Mouse (Mus musculus) spleen, adult 2 months (tissue): ENCODE results near the gene Rab23.

Experiments used
- CTCF ChIP-seq: fragments of 200-500 bp; IDR thresholded peaks from 2 replicates; pipeline ENCODE4 v1.5.1; 2011; ENCODE audit warnings: mild to moderate bottlenecking, inconsistent platforms; ENCODE audit not compliant: insufficient read depth, insufficient read length, insufficient replicate concordance; ENCODE audit errors: extremely low read depth
- POLR2A ChIP-seq: fragments of 200-500 bp; IDR thresholded peaks from 2 replicates; pipeline ENCODE4 v1.6.1; 2011; ENCODE audit warnings: low read depth, low read length, inconsistent platforms

DNA sequence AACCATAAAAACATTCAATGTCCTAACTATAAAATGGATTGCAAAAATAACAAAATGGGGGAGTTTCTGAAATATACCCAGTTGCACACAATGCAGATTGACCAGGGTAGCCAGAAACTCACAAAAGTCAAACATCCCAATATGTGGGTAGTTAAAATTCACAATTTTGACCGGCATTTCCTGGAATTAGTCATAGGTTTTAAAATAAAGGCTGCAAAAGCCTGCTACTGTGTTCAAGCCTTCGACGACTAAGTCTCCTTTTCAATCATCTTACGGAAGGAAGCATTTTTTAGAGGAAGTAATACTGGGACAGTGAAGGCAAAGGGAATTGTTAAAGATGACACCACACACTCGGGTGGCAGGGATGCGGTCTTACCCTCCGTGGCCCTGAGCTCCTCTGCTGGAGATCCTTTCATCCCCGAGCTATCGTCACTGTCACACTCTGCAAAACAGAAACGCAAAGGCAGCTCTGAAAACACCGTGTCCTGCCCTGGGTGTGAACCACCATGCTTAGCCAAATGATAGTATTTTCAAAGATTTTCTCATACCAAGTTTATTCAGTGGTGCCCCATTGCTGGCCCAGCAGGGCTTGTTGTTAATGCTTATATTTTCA, 45.9 kb downstream of the Rab23 start:
- TF ChIP-seq POLR2A (no peak), CTCF (no peak)
